Mouse (Mus musculus) heart, embryonic 15.5 days (tissue): ENCODE results near the gene Zfp354a. TPM values are rescaled to one million over a fixed set of nuclear protein-coding genes. Genes with fewer than 3 reads are reported as not detected.

Source experiments
- ATAC-seq: fragments of 200-750 bp; cut with Nextera tagmentation; replicated peaks from 2 replicates; pipeline ENCODE4 v1.8.0; 2017; ENCODE audit warnings: low read depth, moderate TSS enrichment; ENCODE audit not compliant: insufficient number of reproducible peaks, insufficient read depth, low FRiP score
- H3K27ac ChIP-seq: fragments of 300-500 bp; sonication (generic); 2 replicates; pipeline ENCODE4 v1.5.1; 2015; ENCODE audit warnings: mild to moderate bottlenecking, inconsistent platforms
- H3K27me3 ChIP-seq: fragments of 300-500 bp; sonication (generic); 2 replicates; pipeline ENCODE4 v1.6.1; 2015; ENCODE audit warnings: inconsistent platforms
- H3K36me3 ChIP-seq: fragments of 300-500 bp; sonication (generic); 2 replicates; pipeline ENCODE4 v1.6.1; 2015; ENCODE audit warnings: mild to moderate bottlenecking, inconsistent platforms
- H3K4me1 ChIP-seq: fragments of 300-500 bp; sonication (generic); replicated peaks from 2 replicates; pipeline ENCODE4 v1.6.1; 2015; ENCODE audit warnings: inconsistent platforms
- H3K4me2 ChIP-seq: fragments of 300-500 bp; sonication (generic); 2 replicates; pipeline ENCODE4 v1.6.1; 2015; ENCODE audit warnings: inconsistent platforms, mild to moderate bottlenecking, moderate library complexity
- H3K4me3 ChIP-seq: fragments of 300-500 bp; sonication (generic); 2 replicates; pipeline ENCODE4 v1.5.1; 2015; ENCODE audit warnings: mild to moderate bottlenecking, inconsistent platforms
- H3K9ac ChIP-seq: fragments of 300-500 bp; sonication (generic); 2 replicates; pipeline ENCODE4 v1.6.1; 2015; ENCODE audit warnings: mild to moderate bottlenecking, inconsistent platforms
- H3K9me3 ChIP-seq: fragments of 300-500 bp; sonication (generic); replicated peaks from 2 replicates; pipeline ENCODE4 v1.6.1; 2016; ENCODE audit warnings: inconsistent platforms
- WGBS: fragments of 180-500 bp; shearing (Covaris S2); methylation state at CpG from one replicate; pipeline ENCODE4 v1.1.7; 2015; ENCODE audit warnings: mixed read lengths; 5-methylcytosine and 5-hydroxymethylcytosine counted together
- polyA plus RNA-seq: library from polyadenylated mRNA; unstranded; fragments of >200 nt; fragmentation: Nextera tagmentation; extraction: Ambion mirVana; gene quantifications from 2 replicates; pipeline ENCODE4 v1.2.1, GENCODE M21; 2015

The Zfp354a gene
- polyA plus RNA-seq, 1 experiment from 2014 or later = 5.6 TPM

GRCm38 (mm10) chr11:51051678-51052077 is 7.4 kb upstream of the Zfp354a start:
- Histone ChIP-seq H3K27ac (no peak overlapping the region), H3K4me3 (no peak overlapping the region), H3K4me2 (no peak overlapping the region), H3K36me3 (no peaks in the 10 kb centered on the region), H3K4me1 (no peaks in the 10 kb centered on the region), H3K27me3 (no peaks in the 10 kb centered on the region), H3K9me3 (no peaks in the 10 kb centered on the region), H3K9ac (no peak overlapping the region)
- WGBS = 45% methylated on average over 2 of the region's 2 CpGs
- ATAC-seq = no peak

- no peaks in the 10 kb centered on the region; the same call in 1 of the 2 replicates for H3K27me3 ChIP-seq
- H3K4me1 ChIP-seq = no peaks in the 10 kb centered on the region
- H3K9me3 ChIP-seq = no peaks in the 10 kb centered on the region
- H3K4me3 ChIP-seq = no peak overlapping the region
- no peak overlapping the region for H3K4me2 ChIP-seq
- no peak for ATAC-seq
- no peaks in the 10 kb centered on the region for H3K36me3 ChIP-seq
- H3K27ac ChIP-seq = no peak overlapping the region
- 39% methylated on average over 3 of the region's 3 CpGs for WGBS
- H3K9ac ChIP-seq = no peak overlapping the region
Observed at GRCm38 (mm10) chr11:51053230-51053629, 5.8 kb upstream of the Zfp354a start.

- Histone ChIP-seq H3K27ac (no peak overlapping the region), H3K4me3 (peak overlapping the region; percentile 95), H3K36me3 (no peaks in the 10 kb centered on the region), H3K27me3 (no peaks in the 10 kb centered on the region; the same call in 1 of the 2 replicates), H3K9ac (peak overlapping the region; percentile 79), H3K9me3 (no peaks in the 10 kb centered on the region), H3K4me2 (peak overlapping the region; percentile 79), H3K4me1 (peaks cover 7% of the 10 kb centered on the region)
- 14% methylated on average over 14 of the region's 14 CpGs for WGBS
- ATAC-seq = no peak; the same call in 1 of the 2 replicates
Observed at GRCm38 (mm10) chr11:51059640-51060039, 583 bp downstream of the Zfp354a start.

GRCm38 (mm10) chr11:51060981-51061380 is 1.9 kb downstream of the Zfp354a start:
- Histone ChIP-seq H3K4me3 (no peak overlapping the region), H3K27ac (no peak overlapping the region), H3K27me3 (no peaks in the 10 kb centered on the region; the same call in 1 of the 2 replicates), H3K9ac (no peak overlapping the region), H3K4me1 (peaks cover 7% of the 10 kb centered on the region), H3K36me3 (no peaks in the 10 kb centered on the region), H3K4me2 (no peak overlapping the region), H3K9me3 (no peaks in the 10 kb centered on the region)
- no peak for ATAC-seq
- 96% methylated on average over 6 of the region's 6 CpGs for WGBS

- Histone ChIP-seq H3K27ac (no peak overlapping the region), H3K4me1 (peaks cover 7% of the 10 kb centered on the region), H3K27me3 (no peaks in the 10 kb centered on the region), H3K36me3 (peaks cover 13% of the 10 kb centered on the region), H3K4me2 (no peak overlapping the region), H3K9me3 (no peaks in the 10 kb centered on the region), H3K9ac (no peak overlapping the region), H3K4me3 (no peak overlapping the region)
- 78% methylated on average over 7 of the region's 7 CpGs for WGBS
- ATAC-seq = no peak
Observed at GRCm38 (mm10) chr11:51063276-51063675, 4.2 kb downstream of the Zfp354a start.

- H3K4me1 ChIP-seq = peaks cover 7% of the 10 kb centered on the region
- no peak overlapping the region for H3K27ac ChIP-seq
- H3K9me3 ChIP-seq = no peaks in the 10 kb centered on the region
- ATAC-seq = no peak
- no peak overlapping the region for H3K4me3 ChIP-seq
- no peaks in the 10 kb centered on the region for H3K27me3 ChIP-seq
- H3K9ac ChIP-seq = no peak overlapping the region
- peaks cover 19% of the 10 kb centered on the region for H3K36me3 ChIP-seq
- 93% methylated on average over 8 of the region's 8 CpGs for WGBS
- no peak overlapping the region for H3K4me2 ChIP-seq
Observed at GRCm38 (mm10) chr11:51063841-51064240, 4.8 kb downstream of the Zfp354a start.

GRCm38 (mm10) chr11:51084527-51084926 is 25.5 kb downstream of the Zfp354a start:
- Histone ChIP-seq H3K27ac (no peak overlapping the region), H3K9me3 (no peaks in the 10 kb centered on the region), H3K4me1 (no peaks in the 10 kb centered on the region), H3K4me2 (no peak overlapping the region), H3K36me3 (no peaks in the 10 kb centered on the region), H3K27me3 (peaks cover 7% of the 10 kb centered on the region; the same call in 1 of the 2 replicates), H3K4me3 (no peak overlapping the region), H3K9ac (no peak overlapping the region)
- WGBS = 40% methylated on average over 7 of the region's 7 CpGs
- ATAC-seq = no peak

GRCm38 (mm10) chr11:51085269-51085668 is 26.2 kb downstream of the Zfp354a start:
- Histone ChIP-seq H3K9me3 (no peaks in the 10 kb centered on the region), H3K27me3 (peaks cover 7% of the 10 kb centered on the region; the same call in 1 of the 2 replicates), H3K4me2 (no peak overlapping the region), H3K36me3 (no peaks in the 10 kb centered on the region), H3K27ac (no peak overlapping the region), H3K9ac (no peak overlapping the region), H3K4me3 (no peak overlapping the region), H3K4me1 (no peaks in the 10 kb centered on the region)
- ATAC-seq = no peak
- WGBS = 54% methylated on average over 13 of the region's 13 CpGs

- Histone ChIP-seq H3K36me3 (no peaks in the 10 kb centered on the region), H3K4me1 (no peaks in the 10 kb centered on the region), H3K27me3 (no peaks in the 10 kb centered on the region), H3K4me3 (no peak overlapping the region), H3K9me3 (no peaks in the 10 kb centered on the region), H3K27ac (no peak overlapping the region), H3K9ac (no peak overlapping the region), H3K4me2 (no peak overlapping the region)
- 69% methylated on average over 2 of the region's 2 CpGs for WGBS
- ATAC-seq = no peak
Observed at GRCm38 (mm10) chr11:51107261-51107660, 48.2 kb downstream of the Zfp354a start.

- Histone ChIP-seq H3K27me3 (no peaks in the 10 kb centered on the region), H3K4me3 (no peak overlapping the region), H3K36me3 (no peaks in the 10 kb centered on the region), H3K4me2 (no peak overlapping the region), H3K9ac (no peak overlapping the region), H3K9me3 (no peaks in the 10 kb centered on the region), H3K27ac (no peak overlapping the region), H3K4me1 (no peaks in the 10 kb centered on the region)
- WGBS = 69% methylated on average over 3 of the region's 3 CpGs
- ATAC-seq = no peak
Observed at GRCm38 (mm10) chr11:51110621-51111020, 51.6 kb downstream of the Zfp354a start.
